In genomic region chr13:34205216-34205615, GRCm38 (mm10) we compare ENCODE assay signal across 27 mouse cellular contexts. TPM values are rescaled to one million over a fixed set of nuclear protein-coding genes. Genes with fewer than 3 reads are reported as not detected.
A peak's percentile ranks its signal among the peaks of the same experiment; 100 is the strongest.
DNase-seq lines count a peak whose midpoint lies in the region; ATAC-seq lines count a peak whose summit lies in the region.
"Had no signal": no experiment of that assay in that cellular context is flagged by ENCODE, and none has a peak within 500 bp of the region (broad histone marks: within the 10 kb centered on the region; RNA-seq: fewer than 3 reads in every experiment).

No protein-coding gene starts in this region.

- intact Hi-C loops in heart, postnatal 10 days (cut with DNase I), result no loop called here
- intact Hi-C loops in heart, postnatal 25 days (cut with DNase I), result no loop called here

- DNase-seq in adrenal gland, postnatal 10 days, result peak; percentile 27
- DNase-seq in adrenal gland, adult 2 months, result no peak
- peak; percentile 17 to 32 for DNase-seq in heart, postnatal 10 days
- no peak for DNase-seq in heart, postnatal 25 days (ENCODE audit: low spot score)
- peak; percentile 32 to 33 for DNase-seq in kidney, postnatal 36 days
- DNase-seq in spleen, postnatal 10 days (ENCODE audit: low spot score in 2 of 2), result no peak
- DNase-seq: adrenal gland, postnatal 25 days; cerebellum, adult 11-12 months; cerebellum, adult 8-10 months; cerebellum, postnatal 10 days; cerebellum, postnatal 36 days; embryo, embryonic 11 days; gastrocnemius, postnatal 14 days; heart, postnatal 4 days had no signal

- H3K27ac ChIP-seq in kidney, embryonic 15.5 days, result no peak overlapping the region
- H3K27ac ChIP-seq: embryonic facial prominence, embryonic 10.5 days; embryonic facial prominence, embryonic 13.5 days; forebrain, embryonic 13.5 days; heart, adult 2 months; heart, embryonic 10.5 days; heart, embryonic 13.5 days; hindbrain, embryonic 14.5 days; hindbrain, postnatal 0 days had no signal

- 92% methylated on average over 3 of the region's 3 CpGs for WGBS in kidney, embryonic 15.5 days

- no peaks in the 10 kb centered on the region for H3K9me3 ChIP-seq in kidney, embryonic 15.5 days (replicated peaks)
- H3K9me3 ChIP-seq: embryonic facial prominence, embryonic 10.5 days; embryonic facial prominence, embryonic 13.5 days; forebrain, embryonic 13.5 days; heart, embryonic 10.5 days; heart, embryonic 13.5 days had no signal

- ATAC-seq in kidney, embryonic 15.5 days (replicated peaks; ENCODE audit: low FRiP score), result no peak
- ATAC-seq: activated CD4-positive, CD25-positive, alpha-beta regulatory T cell, adult 4 months; forebrain, embryonic 13.5 days; forebrain, embryonic 16.5 days; hindbrain, postnatal 0 days; inflammation-experienced regulatory T-cells, adult 6 months had no signal

- H3K4me3 ChIP-seq in kidney, embryonic 15.5 days (replicated peaks), result no peak overlapping the region
- H3K4me3 ChIP-seq: embryonic facial prominence, embryonic 10.5 days; embryonic facial prominence, embryonic 13.5 days; erythroblast, embryonic 14.5 days; forebrain, embryonic 13.5 days; heart, adult 2 months; heart, embryonic 10.5 days; heart, embryonic 13.5 days had no signal

- no peaks in the 10 kb centered on the region for H3K27me3 ChIP-seq in kidney, embryonic 15.5 days
- H3K27me3 ChIP-seq: embryonic facial prominence, embryonic 13.5 days; forebrain, embryonic 13.5 days; heart, embryonic 13.5 days had no signal

- no peak overlapping the region for H3K4me2 ChIP-seq in kidney, embryonic 15.5 days
- H3K4me2 ChIP-seq: embryonic facial prominence, embryonic 13.5 days; forebrain, embryonic 13.5 days; heart, embryonic 13.5 days; hindbrain, embryonic 14.5 days had no signal

- H3K4me1 ChIP-seq in kidney, embryonic 15.5 days, result no peaks in the 10 kb centered on the region
- H3K4me1 ChIP-seq: embryonic facial prominence, embryonic 10.5 days; embryonic facial prominence, embryonic 13.5 days; heart, embryonic 10.5 days; heart, embryonic 13.5 days had no signal

- H3K9ac ChIP-seq in kidney, embryonic 15.5 days, result no peak overlapping the region
- H3K9ac ChIP-seq: embryonic facial prominence, embryonic 13.5 days; forebrain, embryonic 13.5 days; heart, embryonic 13.5 days; hindbrain, embryonic 14.5 days had no signal

- no peaks in the 10 kb centered on the region for H3K36me3 ChIP-seq in kidney, embryonic 15.5 days
- H3K36me3 ChIP-seq: embryonic facial prominence, embryonic 13.5 days; heart, embryonic 10.5 days had no signal

RNA-seq across cellular contexts. Expression of gene Psmg4, which starts 42.5 kb away (rescaled TPM):
- total RNA-seq in adrenal gland, postnatal 10 days (2021), result 10 to 100 TPM; 35.4 to 43.9 TPM
- total RNA-seq in adrenal gland, adult 2 months (2021), result 10 to 100 TPM; 30.4 to 36.3 TPM
- 109 and 110 TPM in 2 replicates for polyA plus RNA-seq in adrenal gland, adult 2 months (2012; rRNA removed)
- 10 to 100 TPM; 34.0 to 39.0 TPM for total RNA-seq in heart, postnatal 10 days (2021)
- 10 to 100 TPM; 22.9 to 29.7 TPM for total RNA-seq in heart, postnatal 25 days (2021)
- polyA plus RNA-seq in kidney, embryonic 15.5 days (2015; fragmentation: Nextera tagmentation; extraction: Ambion mirVana), result 79.0 and 88.7 TPM in 2 replicates

Comparison
In these comparisons a context has a peak if more than half of its experiments do, and no peak if none do; other contexts are left out.
1. DNase-seq: peak in adrenal gland, postnatal 10 days (single experiment), heart, postnatal 10 days (2 of 2) and kidney, postnatal 36 days (2 of 2); none in adrenal gland, adult 2 months (single experiment), heart, postnatal 25 days (single experiment) and spleen, postnatal 10 days (0 of 2).